Mouse (Mus musculus) hindbrain, embryonic 10.5 days (tissue): Measurements from ENCODE around the gene Wasl. TPM values are rescaled to one million over a fixed set of nuclear protein-coding genes. Genes with fewer than 3 reads are reported as not detected.

Experiments used
- DNase-seq: peaks from one replicate; pipeline ENCODE4 v3.0.0-alpha.2; 2017; ENCODE audit warnings: low spot score
- H3K27ac ChIP-seq: fragments of 300-500 bp; sonication (generic); 2 replicates; pipeline ENCODE4 v1.5.1; 2016; ENCODE audit warnings: mild to moderate bottlenecking, moderate library complexity
- H3K27me3 ChIP-seq: fragments of 300-500 bp; sonication (generic); 2 replicates; pipeline ENCODE4 v1.6.1; 2016; ENCODE audit warnings: mild to moderate bottlenecking; ENCODE audit not compliant: poor library complexity, insufficient read depth, severe bottlenecking
- H3K36me3 ChIP-seq: fragments of 300-500 bp; sonication (generic); 2 replicates; pipeline ENCODE4 v1.6.1; 2016; ENCODE audit warnings: mild to moderate bottlenecking, moderate library complexity
- H3K4me1 ChIP-seq: fragments of 300-500 bp; sonication (generic); replicated peaks from 2 replicates; pipeline ENCODE4 v1.6.1; 2016; ENCODE audit warnings: mild to moderate bottlenecking
- H3K4me3 ChIP-seq: fragments of 300-500 bp; sonication (generic); 2 replicates; pipeline ENCODE4 v1.5.1; 2016; ENCODE audit warnings: mild to moderate bottlenecking, moderate library complexity
- H3K9me3 ChIP-seq: fragments of 300-500 bp; sonication (generic); 2 replicates; pipeline ENCODE4 v1.6.1; 2016; ENCODE audit warnings: mild to moderate bottlenecking, moderate library complexity
- WGBS: fragments of 180-500 bp; shearing (Covaris S2); methylation state at CpG from one replicate; pipeline ENCODE4 v1.1.7; 2016; 5-methylcytosine and 5-hydroxymethylcytosine counted together
- polyA plus RNA-seq: library from polyadenylated mRNA; unstranded; fragments of >200 nt; fragmentation: Nextera tagmentation; extraction: Ambion mirVana; gene quantifications from 2 replicates; pipeline ENCODE4 v1.2.1, GENCODE M21; 2016

Gene Wasl
- polyA plus RNA-seq, 1 experiment from 2014 or later, result 63.6 TPM

DNA sequence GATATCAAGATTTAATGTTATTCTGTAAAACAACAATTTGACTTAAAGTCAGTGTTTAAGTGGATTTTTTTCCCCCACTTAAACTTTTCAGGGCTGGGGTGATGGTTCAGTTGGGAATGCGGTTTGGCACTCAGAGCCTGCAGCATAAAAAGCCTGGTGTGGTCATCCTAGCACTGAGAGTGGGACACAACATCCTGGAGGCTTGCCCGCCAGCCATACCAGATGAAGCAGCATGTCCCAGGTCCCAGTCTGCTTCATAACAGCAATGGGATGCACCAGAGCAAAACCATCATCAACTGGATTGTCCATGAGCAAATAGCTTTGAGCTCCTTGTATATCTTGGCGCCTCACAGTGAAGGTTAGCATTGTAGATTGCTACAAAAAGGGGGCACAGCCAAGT is 56.1 kb downstream of the Wasl start:
- no peak for DNase-seq
- Histone ChIP-seq H3K27me3 (no peaks in the 10 kb centered on the region), H3K27ac (no peak overlapping the region), H3K4me1 (no peaks in the 10 kb centered on the region), H3K36me3 (peaks cover 14% of the 10 kb centered on the region), H3K9me3 (no peaks in the 10 kb centered on the region), H3K4me3 (no peak overlapping the region)
- WGBS, result 89% methylated on average over 3 of the region's 3 CpGs

DNA sequence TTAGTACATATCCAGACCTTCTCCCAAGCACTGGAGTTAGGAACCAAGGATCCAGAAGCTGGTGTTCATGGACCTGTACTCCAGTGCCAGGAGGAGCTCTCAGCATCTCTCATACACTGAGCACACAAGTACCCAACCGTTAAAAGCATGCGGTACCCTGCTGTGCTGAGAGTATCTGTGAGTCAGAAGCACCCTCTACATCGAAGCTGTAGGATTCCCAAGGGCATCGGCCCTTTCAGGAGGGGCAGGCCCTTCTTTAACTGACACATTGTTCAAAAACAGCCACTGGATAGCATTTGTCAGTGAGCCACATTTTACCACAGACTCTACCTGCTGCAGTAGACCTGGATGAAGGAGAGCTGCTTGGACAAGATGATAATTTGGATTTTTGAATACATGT is 56.7 kb downstream of the Wasl start:
- no peaks in the 10 kb centered on the region for H3K9me3 ChIP-seq
- H3K27ac ChIP-seq, result no peak overlapping the region
- no peaks in the 10 kb centered on the region for H3K27me3 ChIP-seq
- 82% methylated on average over 4 of the region's 4 CpGs for WGBS
- no peak for DNase-seq
- H3K36me3 ChIP-seq, result peaks cover 9% of the 10 kb centered on the region
- no peaks in the 10 kb centered on the region for H3K4me1 ChIP-seq
- no peak overlapping the region for H3K4me3 ChIP-seq

DNA sequence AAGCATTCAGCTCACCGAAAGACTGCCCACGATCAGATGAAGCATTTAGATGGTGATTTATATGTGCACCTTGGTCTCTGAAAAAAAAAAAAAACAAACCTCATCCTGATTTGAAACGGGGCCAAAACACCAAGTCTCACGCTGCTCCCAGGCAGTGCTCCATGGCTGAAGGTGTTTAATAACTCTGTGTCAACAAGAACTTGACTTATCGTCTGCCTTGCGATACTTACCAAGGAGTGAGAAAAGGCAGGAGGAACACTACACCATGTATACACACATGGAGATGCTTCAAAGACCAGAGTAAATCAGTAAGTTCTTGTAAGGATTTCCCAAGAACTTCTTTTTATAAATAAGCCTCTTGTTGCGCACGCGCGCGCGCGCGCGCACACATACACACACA is 57.3 kb downstream of the Wasl start:
- Histone ChIP-seq H3K36me3 (peaks cover 5% of the 10 kb centered on the region), H3K4me1 (no peaks in the 10 kb centered on the region), H3K9me3 (no peaks in the 10 kb centered on the region), H3K27ac (no peak overlapping the region), H3K4me3 (no peak overlapping the region), H3K27me3 (no peaks in the 10 kb centered on the region)
- WGBS, result 93% methylated on average over 15 of the region's 15 CpGs
- no peak for DNase-seq

DNA sequence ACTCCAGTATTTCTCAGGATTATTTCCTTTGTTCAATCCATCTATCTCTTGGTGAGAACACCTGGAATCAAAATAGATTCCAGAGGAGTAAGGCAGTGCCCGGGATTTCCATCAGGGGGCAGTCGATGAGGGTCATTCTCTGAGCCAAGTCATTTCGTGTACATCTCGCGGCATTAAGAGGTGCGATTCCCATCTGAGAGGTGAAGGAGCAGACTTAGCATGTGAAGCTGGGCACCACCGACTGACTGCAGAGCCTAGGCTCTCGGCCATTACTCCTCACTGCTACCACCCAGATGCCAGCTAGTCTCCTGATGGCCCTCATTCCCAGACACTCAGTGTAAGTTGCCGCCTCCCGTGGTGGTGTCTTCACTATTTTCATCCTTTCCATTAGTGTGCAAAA is 58.3 kb downstream of the Wasl start:
- WGBS, result 85% methylated on average over 10 of the region's 10 CpGs
- DNase-seq, result no peak
- Histone ChIP-seq H3K9me3 (no peaks in the 10 kb centered on the region), H3K27me3 (no peaks in the 10 kb centered on the region), H3K4me1 (no peaks in the 10 kb centered on the region), H3K36me3 (no peaks in the 10 kb centered on the region), H3K27ac (no peak overlapping the region), H3K4me3 (no peak overlapping the region)

DNA sequence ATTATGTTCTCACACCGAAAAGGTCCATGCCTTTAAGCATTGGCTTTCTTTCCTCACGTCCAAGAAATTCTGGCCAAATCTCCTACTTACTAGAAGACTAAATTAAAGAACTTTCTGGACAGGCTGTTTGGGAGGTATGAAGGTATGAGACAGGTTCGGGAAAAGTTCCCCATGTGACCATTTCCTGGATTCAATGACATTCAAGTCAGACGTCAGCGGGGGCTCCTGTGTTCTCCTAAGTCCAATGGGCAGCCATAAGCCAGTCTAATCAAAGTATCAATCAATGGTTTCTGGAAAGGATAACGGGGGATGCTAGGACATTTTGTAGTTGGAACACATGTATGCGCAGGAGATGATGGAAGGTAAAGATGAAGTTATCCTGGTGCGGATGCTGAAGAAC is 59.2 kb downstream of the Wasl start:
- 94% methylated on average over 8 of the region's 8 CpGs for WGBS
- Histone ChIP-seq H3K27ac (no peak overlapping the region), H3K9me3 (no peaks in the 10 kb centered on the region), H3K4me3 (no peak overlapping the region), H3K36me3 (no peaks in the 10 kb centered on the region), H3K4me1 (no peaks in the 10 kb centered on the region), H3K27me3 (no peaks in the 10 kb centered on the region)
- no peak for DNase-seq

DNA sequence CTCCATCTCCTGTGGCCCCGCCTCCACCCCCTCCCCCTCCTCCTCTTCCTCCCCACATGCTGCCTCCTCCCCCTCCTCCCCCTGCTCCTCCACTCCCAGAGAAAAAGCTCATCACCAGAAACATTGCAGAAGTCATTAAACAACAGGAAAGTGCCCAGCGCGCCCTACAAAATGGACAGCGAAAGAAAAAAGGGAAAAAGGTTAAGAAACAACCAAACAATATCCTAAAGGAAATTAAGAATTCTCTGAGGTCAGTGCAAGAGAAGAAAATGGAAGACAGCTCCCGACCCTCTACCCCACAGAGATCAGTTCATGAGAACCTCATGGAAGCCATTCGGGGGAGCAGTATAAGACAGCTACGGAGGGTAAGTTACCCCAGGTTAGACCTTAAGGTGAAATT is 60.5 kb downstream of the Wasl start:
- DNase-seq, result no peak
- no peaks in the 10 kb centered on the region for H3K9me3 ChIP-seq
- no peaks in the 10 kb centered on the region for H3K36me3 ChIP-seq
- H3K27ac ChIP-seq, result no peak overlapping the region
- no peak overlapping the region for H3K4me3 ChIP-seq
- no peaks in the 10 kb centered on the region for H3K4me1 ChIP-seq
- no peaks in the 10 kb centered on the region for H3K27me3 ChIP-seq
- WGBS, result 93% methylated on average over 7 of the region's 7 CpGs

DNA sequence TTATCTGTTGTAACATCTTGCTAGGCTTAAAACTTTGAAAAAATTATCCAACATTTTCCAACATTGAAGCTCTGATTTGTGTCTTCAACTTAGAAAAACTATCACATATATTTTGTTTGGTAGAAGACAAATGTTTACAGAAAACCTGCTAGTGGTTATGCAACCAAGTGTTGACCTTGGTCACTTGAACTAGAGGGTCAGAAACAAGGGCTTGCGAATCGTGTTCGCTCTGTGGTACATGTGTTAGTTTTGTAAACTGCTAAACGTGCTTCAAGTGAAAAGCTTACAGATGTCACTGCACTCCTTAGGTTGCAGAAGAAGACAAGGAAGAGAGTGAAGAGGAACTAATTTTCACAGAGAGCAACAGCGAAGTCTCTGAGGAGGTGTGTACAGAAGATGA is 61.8 kb downstream of the Wasl start:
- Histone ChIP-seq H3K36me3 (no peaks in the 10 kb centered on the region), H3K4me3 (no peak overlapping the region), H3K27me3 (no peaks in the 10 kb centered on the region), H3K27ac (no peak overlapping the region), H3K9me3 (no peaks in the 10 kb centered on the region), H3K4me1 (no peaks in the 10 kb centered on the region)
- WGBS, result 91% methylated on average over 5 of the region's 5 CpGs
- DNase-seq, result no peak

DNA sequence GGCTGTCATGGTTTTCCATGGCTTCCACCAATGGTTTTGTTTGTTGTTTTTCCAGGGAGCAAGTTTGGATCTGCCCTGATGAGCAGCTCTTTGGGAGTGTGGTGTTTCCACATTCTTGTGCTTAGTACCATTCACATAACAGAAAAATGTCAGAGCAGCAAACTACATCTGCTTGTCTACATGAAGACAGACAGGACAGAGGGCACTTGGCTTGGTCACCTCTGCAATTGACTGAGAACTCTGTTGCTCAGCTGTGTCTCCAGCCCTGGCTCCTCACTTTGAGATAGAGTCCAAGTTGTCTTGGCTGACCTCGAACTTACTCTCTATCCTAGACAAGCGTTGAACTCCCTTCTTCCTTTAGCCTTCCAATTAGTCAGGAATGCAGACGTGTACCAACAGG is 62.5 kb downstream of the Wasl start:
- WGBS, result 75% methylated on average over 3 of the region's 3 CpGs
- DNase-seq, result no peak
- Histone ChIP-seq H3K36me3 (no peaks in the 10 kb centered on the region), H3K4me1 (0 out of 2 replicates have a peak, but pooled peaks cover 4% of the 10 kb centered on the region), H3K9me3 (no peaks in the 10 kb centered on the region), H3K27ac (no peak overlapping the region), H3K27me3 (no peaks in the 10 kb centered on the region), H3K4me3 (no peak overlapping the region)

DNA sequence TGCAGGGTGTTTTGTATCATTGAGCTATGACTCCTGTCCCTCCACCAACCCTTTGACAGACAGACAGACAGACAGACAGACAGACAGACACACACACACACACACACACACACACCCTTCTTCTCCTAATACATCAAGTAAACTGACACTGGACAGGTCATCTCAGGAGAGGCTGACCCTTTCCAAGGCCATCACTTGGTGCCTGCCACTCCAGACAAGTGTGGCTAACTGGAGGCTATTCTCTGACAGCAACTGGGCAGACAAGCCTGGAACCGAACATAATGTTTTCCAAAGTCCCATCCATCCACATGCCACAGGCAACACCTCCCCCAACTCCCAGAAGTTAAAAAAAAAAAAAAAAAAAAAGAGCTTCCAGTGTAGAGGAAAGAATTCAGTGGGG is 63.1 kb downstream of the Wasl start:
- 56% methylated on average over 1 of the region's 1 CpGs for WGBS
- Histone ChIP-seq H3K27me3 (no peaks in the 10 kb centered on the region), H3K36me3 (no peaks in the 10 kb centered on the region)

DNA sequence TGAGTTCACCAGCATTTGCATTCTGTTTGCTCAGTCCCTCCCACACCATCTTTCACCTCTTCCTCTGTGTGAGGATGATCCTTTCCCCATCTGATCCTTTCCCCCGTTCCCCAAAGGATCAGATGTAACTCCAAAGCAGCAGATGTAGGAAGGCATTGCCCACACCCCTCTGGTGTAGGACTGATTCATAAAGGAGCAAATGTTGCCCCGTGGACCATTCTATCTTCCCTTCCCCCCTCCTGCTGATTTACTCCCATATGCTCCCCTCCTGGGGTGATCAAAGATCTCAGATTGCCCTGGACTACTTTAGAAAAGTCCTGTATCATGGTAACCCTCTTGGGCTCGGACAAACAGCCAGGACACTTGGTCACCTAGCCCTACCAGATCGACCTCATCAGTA is 64.1 kb downstream of the Wasl start:
- Histone ChIP-seq H3K9me3 (no peaks in the 10 kb centered on the region), H3K27ac (no peak overlapping the region), H3K4me3 (no peak overlapping the region), H3K36me3 (no peaks in the 10 kb centered on the region), H3K4me1 (0 out of 2 replicates have a peak, but pooled peaks cover 5% of the 10 kb centered on the region), H3K27me3 (no peaks in the 10 kb centered on the region)
- 76% methylated on average over 4 of the region's 4 CpGs for WGBS
- no peak for DNase-seq

More for the DNA sequence above, 63.1 kb downstream of the Wasl start:
- DNase-seq, result no peak
- H3K4me1 ChIP-seq, result 0 out of 2 replicates have a peak, but pooled peaks cover 5% of the 10 kb centered on the region
- no peak overlapping the region for H3K4me3 ChIP-seq
- no peaks in the 10 kb centered on the region for H3K9me3 ChIP-seq
- no peak overlapping the region for H3K27ac ChIP-seq

DNA sequence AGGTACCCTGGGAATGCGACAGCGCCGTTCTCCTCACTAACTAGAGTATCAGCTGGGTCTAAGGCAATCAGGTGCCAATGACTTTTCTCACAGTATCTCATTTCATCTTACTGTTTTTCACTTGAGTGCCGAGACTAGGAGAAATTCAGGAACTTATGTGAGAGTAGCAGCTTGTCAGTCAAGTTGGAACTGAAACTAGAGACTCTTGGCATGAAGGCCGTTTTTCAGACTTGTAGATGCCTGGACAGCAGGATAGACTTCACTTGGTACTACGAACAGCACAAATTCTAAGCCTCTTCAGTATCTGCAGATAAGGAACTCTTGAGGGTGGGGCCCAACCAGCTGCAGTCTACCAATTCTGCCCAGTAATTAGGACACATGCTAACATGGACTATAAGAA is 64.7 kb downstream of the Wasl start:
- 89% methylated on average over 6 of the region's 6 CpGs for WGBS
- DNase-seq, result no peak
- Histone ChIP-seq H3K4me3 (no peak overlapping the region), H3K4me1 (0 out of 2 replicates have a peak, but pooled peaks cover 5% of the 10 kb centered on the region), H3K27me3 (no peaks in the 10 kb centered on the region), H3K27ac (no peak overlapping the region), H3K9me3 (no peaks in the 10 kb centered on the region), H3K36me3 (no peaks in the 10 kb centered on the region)

DNA sequence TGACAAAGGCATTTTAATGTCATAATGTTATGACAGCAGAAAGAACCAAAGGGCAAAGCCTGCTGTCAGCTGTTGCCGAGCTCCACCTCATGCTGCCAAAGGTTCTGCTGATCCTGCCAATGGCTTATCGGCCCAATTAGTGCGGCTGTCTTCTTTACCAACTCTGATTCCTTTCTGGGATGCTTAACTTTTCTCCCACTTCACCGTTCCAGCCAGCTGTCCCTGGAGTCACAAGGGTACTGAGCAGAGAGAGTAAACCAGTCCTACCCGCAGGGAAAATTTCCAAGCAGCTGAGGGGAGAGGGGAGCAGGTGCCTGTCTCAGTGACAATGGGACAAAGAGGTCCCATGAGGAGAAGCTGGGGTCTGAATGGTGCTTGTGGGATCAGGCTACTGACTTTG is 65.2 kb downstream of the Wasl start:
- Histone ChIP-seq H3K36me3 (no peaks in the 10 kb centered on the region), H3K9me3 (no peaks in the 10 kb centered on the region), H3K27me3 (no peaks in the 10 kb centered on the region), H3K27ac (no peak overlapping the region), H3K4me3 (no peak overlapping the region), H3K4me1 (0 out of 2 replicates have a peak, but pooled peaks cover 5% of the 10 kb centered on the region)
- DNase-seq, result no peak
- 89% methylated on average over 5 of the region's 5 CpGs for WGBS

DNA sequence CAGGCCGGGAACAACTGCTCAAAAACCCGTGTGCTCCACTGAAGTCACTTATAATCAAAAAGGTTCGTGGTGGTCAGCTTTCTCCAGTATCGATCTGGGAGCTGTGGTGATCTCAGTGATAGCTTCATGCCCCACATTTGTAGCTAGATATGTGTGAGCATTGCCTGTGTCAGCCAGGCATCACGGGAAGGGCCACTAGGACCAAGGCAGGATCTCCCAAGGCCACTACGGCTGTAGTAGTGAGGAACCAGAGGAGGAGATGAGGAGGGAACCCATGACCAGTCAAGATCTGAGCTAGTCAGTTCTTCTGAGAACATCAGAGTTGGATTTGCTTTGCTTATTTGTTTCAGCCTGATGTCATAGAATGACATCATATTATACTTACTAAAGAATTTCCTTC is 65.6 kb downstream of the Wasl start:
- Histone ChIP-seq H3K4me3 (no peak overlapping the region), H3K36me3 (no peaks in the 10 kb centered on the region), H3K9me3 (no peaks in the 10 kb centered on the region), H3K4me1 (0 out of 2 replicates have a peak, but pooled peaks cover 5% of the 10 kb centered on the region), H3K27me3 (no peaks in the 10 kb centered on the region), H3K27ac (no peak overlapping the region)
- 94% methylated on average over 6 of the region's 6 CpGs for WGBS
- DNase-seq, result no peak

DNA sequence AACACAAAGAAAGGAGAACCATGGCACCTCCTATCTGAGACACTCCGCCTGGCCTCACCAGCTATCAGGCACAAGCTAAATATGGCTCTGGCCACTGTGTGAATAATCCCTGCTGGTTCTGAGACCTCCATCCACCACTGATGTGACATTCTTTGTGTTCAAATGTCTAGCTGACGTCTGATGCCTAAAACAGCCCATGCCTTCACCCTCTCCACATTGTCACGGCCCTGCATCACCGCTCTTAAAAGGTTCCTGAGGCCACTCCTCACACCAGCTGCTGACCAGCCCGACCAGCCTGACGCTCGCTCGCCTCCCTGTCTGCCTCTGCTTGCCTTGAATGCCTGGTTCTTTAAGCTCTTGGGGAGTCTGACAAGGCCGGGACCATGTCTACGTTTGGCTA is 67.3 kb downstream of the Wasl start, which contains the start of gene Lmod2:
Gene Lmod2, plus strand, starts transcription at position 263 of the 400 bp plus-strand sequence.
- WGBS, result 58% methylated on average over 10 of the region's 10 CpGs
- Histone ChIP-seq H3K4me1 (0 out of 2 replicates have a peak, but pooled peaks cover 5% of the 10 kb centered on the region), H3K4me3 (no peak within 1 kb of the TSS), H3K36me3 (no peaks in the 10 kb centered on the region), H3K27ac (no peak within 1 kb of the TSS), H3K27me3 (no peaks in the 10 kb centered on the region), H3K9me3 (no peaks in the 10 kb centered on the region)
- no peak for DNase-seq
